Mouse (Mus musculus): Measurements from ENCODE around the gene Rab21.

The Rab21 gene

DNA sequence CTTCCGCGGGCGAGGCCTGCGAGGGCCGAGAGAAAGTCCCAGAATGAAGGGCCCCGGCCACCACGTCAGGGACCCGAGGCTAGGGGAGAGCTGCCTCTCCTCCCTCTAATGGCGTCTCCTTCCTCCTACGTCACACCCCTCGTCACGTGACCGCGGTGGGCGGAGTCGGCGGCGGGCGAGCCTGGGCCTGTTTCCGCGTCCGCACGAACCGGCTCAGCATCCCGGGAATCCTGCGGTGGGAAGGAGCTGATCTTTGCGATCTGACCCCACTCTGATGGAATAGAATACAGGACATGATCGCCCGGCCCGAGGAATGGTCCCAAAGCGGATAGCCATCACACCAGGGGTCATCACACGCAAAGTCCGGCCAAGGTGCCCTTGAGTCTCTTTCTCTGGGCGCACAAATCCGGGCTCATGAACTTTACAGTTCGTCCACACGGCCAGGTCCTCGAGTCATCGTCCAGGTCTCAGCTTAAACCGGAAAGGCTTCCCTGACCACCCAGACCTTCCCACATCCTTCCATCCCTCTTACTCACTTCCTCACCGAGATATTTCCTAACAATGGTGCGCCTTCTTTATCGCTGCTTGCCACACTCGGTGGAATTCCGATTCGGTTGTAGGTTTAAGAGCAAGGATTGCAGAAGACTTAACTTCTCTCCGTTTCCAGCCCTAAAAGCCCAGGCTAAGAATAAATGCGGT is at the start of gene Rab21:
Gene Rab21 (minus strand): TSS at position 122 of the 699 bp plus-strand sequence.
- peak; percentile 92 for DNase-seq (ENCODE audit: low read depth, low spot score)

DNA sequence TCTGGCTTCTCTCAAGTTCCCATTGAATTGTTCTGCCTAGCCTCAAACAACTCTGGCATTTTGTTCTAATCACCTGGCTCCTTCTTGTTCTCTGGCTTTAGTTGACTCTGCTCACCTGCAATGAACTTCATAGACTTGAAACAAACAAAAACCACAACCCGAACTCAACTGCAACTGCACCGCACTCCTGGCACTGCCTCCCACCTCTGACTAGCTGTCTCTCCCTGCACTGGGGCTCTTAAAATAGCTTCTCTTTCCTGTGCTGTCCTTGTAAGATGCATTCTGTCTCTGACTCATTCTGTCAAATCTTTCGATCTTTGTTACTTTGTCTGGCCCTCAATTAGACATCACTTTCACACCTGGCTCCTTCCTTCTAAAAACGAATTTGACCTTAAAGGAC is 47.8 kb upstream of the Rab21 start:
- DNase-seq (ENCODE audit: low read depth, low spot score) = no peak

DNA sequence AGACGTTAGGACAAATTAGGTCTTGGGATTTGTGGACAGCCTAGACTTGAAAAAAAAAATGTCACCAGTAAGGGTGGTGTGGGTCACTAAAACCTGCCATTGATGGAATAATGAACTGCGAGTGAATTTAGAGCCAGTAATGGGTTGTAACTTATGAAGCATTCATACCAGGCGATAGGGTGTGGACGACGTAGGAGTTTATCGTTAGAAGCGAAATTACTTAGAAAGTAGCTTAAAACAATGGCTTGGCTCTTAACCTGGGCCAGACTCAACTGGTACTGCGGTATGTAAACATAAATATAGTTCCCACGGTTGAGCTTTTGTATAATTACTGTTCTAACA is 47.2 kb upstream of the Rab21 start:
- DNase-seq (ENCODE audit: low read depth, low spot score) = no peak

DNA sequence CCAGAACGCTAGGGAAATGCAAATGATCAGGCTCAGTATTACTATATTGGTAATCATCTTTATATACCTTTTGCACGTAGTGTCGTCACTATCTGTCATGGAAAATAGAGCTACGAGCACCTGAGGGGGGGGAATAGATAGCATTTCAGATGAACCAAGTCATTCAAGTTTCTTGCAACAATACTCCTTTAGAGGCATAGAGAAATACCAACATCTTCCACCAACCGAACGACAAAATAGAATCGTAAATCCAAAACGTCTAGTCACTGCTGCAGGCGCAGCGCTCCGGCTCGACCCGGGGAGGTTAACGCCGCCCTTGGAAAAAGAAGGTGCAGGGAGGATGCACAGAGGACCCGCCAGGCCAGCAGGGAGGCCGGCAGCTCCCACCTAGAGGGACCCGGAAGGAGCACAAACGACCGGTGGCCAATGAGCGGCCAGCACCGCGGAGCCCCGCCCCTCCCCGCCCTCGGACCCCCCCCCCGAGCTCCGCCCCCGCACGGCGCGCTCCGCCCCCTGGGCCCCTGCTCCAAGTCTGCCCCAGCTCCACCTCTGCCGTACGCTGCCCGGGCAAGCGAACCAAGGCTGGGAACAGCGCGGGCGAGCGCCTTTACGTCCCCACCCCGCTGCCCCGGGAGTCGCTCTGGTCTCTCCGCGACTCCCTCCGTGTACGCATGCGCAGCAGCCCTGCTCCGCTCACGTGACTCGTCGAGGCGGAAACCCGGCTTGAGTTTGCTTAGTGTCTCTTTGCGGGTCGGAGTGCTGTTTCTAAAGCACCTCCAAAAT is 46.6 kb upstream of the Rab21 start, which contains the start of gene Tmem19:
Gene Tmem19 (minus strand): TSS at position 662 of the 783 bp plus-strand sequence.
- peak; percentile 98 for DNase-seq (ENCODE audit: low read depth, low spot score)

DNA sequence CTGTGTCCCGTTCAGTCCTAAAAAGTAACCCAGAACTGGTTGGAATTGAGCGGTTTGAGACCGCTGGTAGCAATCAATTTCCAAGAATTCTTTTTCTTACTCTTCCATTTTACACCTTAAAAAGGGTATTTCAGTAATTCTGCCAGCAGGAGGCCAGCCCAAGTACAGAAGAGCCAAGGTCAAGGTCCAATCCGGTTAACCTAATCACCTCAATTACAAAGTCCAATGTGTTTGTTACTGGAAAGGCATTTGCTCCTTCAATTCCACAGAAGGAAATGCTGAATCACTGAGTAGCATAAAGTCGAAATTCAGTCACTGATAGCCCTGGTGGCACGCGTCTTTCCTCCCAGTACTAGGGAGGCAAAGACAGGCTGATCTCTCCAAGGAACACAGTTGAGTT is 43.7 kb upstream of the Rab21 start:
- DNase-seq (ENCODE audit: low read depth, low spot score) = no peak

DNA sequence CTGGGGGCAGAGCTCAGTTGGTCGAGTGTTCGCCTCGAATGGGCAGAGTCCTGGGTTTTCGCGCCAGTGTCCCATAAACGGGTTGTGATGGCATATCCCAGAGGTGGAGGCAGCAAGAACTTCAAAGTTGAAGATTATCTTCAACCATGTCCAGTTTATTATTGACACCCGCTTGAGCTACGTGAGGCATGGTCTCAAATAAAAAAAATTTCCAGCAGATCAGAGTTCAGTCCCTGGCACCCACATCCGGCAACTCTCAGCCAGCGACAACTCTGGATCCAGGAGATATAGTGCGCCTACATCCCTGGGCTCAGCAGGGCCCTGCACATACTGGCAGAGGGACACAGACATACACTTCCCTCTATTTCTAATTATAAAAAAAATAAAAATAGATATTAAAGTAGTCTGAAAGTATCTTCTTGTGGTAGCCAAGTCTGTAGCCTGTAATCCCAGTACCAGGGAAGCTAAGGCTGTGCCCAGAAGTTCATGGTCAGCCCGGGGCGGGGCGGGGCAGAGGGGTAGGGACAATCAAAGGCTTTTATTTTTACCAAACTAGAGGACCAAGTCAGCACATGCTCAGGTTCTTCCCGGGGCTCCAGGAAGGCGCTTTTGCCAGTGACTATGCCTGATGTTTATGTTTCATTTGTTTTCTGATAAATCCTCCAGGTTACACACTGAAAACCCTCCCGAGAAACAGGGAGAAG is 43.0 kb upstream of the Rab21 start:
- DNase-seq (ENCODE audit: low read depth, low spot score) = no peak

DNA sequence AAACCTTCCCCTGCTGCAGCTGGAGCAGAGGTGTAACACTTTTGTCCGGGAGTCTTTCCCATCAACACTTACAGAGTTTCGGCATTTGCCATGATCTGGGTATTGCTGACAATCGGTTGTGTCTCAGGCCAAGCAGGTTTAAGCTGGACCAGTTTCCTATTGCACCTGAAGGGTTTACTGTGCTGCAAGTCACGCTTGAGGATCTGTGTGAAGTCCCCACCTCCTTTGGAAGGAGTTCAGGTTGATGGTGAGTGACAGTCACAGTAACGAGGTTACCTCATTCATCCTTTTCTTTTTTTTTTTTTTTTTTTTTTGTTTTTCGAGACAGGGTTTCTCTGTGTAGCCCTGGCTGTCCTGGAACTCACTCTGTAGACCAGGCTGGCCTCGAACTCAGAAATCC is 40.7 kb upstream of the Rab21 start:
- DNase-seq (ENCODE audit: low read depth, low spot score) = no peak

DNA sequence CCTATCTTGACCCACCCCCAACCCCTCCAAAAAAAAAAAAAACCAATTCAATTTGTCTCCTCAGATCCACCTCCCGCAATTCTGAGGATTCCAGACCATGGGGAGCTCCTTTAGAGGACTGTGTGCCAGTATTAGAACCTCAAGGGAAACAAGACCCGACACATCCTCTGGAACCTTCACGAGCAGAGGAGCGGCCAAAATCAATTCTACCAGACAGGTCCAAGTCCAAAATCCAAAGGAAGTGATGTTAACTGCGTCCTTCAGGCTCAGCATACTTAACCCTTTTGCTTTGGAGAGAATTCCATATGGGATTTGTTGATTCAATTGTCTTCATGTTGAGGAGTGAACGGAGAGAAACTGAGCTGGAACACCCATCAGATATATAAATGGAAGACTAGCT is 39.6 kb upstream of the Rab21 start:
- DNase-seq (ENCODE audit: low read depth, low spot score) = no peak

DNA sequence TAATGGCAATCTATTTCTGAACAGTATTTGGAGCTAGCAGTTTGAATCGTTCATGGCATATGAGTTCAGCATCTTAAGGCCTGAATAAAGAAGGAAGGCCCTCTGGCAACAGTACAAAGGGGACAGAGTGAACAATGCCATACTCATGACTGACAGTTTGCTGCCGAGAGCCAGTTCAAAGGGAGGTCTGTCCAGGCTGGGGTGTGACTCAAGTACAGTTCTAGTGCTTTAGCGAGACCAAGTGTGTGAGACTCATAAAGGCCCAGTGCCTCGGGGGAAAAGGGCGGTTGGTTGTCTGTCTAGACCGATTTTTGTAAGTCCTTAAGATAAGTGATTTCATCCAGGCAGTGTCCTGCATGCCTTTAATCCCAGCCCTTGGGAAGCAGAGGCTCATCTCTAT is 39.2 kb upstream of the Rab21 start:
- DNase-seq (ENCODE audit: low read depth, low spot score) = peak; percentile 13

DNA sequence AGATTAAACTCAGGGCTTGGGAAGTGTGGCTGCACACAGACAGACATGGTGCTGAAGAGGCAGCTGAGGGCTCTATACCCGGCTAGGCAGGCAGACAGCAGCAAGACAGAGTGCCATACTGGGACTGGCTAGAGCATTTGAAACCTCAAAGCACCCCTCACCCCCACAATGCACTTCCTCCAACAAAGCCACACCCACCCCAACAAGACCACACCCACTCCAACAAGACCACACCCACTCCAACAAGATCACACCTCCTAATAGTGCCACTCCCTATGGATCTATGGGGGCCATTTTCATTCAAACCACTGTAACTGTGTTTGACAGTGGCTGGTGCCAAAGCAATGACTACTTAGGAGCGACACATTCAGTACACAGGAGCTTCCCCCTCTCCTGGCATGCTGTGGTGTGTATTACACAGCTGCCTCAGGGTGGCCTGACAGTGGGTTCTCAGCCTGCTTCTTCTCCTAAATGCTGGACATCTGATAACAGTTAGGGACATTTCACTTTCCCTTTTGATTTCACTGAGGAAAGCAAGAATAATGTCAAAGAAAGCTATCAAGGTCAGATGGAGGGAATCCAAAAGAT is 35.5 kb upstream of the Rab21 start:
- no peak for DNase-seq (ENCODE audit: low read depth, low spot score)

DNA sequence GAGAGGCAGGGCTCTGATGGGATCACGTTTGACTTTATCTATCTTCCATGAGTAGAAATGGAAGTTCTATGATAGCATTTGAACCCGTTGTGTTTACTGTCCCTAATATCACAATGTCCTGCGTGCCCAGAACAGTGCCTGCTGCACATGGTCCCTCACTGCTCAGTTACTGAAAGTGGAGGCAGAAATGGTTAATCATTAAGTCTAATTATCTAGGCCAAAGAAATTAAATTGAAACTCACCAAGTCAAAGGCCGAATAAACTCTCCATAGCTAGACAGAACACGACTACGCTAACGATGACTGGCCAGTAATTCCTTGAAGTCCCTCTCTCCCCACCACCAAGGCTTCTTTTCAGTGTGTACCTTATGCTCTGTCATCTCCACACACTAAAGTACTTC is 34.1 kb upstream of the Rab21 start:
- DNase-seq (ENCODE audit: low read depth, low spot score) = no peak

DNA sequence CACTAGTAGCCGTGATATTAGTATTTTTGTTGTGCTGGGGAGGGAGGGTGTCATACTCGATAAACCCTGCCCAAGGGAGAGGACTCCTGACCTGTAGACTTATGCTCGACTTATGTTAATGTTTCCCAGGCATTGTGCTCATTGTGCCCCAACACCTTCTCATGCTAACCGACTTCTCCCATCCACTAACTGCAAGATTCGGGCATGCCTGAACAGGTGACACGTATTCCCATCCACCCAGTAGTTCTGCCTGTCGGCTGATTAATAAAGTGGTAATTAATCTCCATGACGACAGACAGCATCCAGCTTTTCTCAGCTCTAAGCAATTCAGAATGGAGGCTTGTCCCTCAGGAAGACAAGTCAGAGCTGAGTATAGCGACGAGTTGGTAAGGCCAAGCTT is 33.6 kb upstream of the Rab21 start:
- DNase-seq (ENCODE audit: low read depth, low spot score) = no peak

DNA sequence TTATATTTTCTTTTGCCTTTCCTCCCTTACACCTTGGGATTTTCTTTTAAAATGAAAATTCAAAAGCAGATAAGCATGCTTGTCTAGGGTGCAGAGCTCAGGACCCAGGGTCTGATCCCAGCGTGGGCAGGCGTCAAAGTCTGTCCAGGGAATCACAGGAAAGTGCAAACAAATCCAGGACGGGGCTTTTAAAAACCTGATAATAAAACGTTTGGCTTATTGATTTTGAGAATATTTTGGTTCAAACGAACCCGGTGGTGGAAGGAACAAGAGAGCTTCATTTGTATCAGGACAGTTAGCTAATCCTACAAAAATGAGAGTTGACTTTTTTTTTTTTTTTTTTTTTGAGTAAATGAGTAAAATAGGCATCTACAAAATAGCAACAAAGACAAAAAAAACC is 32.7 kb upstream of the Rab21 start:
- DNase-seq (ENCODE audit: low read depth, low spot score) = no peak

DNA sequence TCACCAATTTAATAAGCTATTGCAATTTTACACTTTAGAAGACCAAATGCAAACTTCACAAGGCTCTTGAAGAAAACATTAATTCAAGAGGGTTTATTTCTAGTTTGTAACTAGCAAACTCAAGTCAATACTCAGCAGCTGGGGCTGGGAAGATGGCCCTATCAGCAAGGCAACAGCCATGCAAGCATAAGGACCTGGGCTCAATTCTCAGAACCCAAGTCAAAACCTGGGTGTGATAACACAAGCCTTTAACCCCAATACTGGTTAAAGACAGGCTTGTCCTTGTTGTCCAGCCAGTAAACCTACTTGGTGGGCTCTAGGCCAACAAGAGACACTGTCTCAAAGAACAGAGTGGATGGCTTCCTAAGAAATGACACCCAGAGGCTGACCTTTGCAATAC is 31.1 kb upstream of the Rab21 start:
- DNase-seq (ENCODE audit: low read depth, low spot score) = no peak

DNA sequence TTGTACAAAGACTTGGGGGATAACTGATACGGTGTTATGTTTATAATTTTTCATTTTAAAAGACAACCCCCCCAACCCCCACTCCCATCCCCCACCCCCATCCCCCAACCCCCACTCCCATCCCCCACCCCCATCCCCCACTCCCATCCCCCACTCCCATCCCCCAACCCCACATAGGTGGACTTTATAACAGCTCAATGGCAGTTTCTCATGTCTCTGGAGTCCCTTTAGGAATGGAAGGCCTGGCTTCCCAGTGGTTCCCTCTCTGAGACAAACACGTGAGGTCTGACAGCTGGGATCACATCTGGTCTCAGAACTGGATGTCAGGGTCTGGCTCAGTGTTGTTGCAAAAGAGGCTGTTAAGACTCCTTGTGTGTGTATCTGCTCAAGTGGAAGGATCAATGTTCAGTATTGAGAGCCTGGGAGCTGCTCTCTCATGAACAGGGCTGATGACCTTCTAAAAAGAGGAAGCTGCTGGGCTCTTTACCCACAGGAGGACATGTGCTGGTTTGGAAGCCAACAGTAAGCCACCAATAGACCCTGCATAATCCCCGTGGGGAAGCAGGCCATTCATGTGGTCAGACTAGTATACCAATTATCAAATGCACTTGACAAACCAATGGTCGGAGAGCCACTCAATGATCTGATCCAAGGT is 27.5 kb upstream of the Rab21 start:
- DNase-seq (ENCODE audit: low read depth, low spot score) = no peak

DNA sequence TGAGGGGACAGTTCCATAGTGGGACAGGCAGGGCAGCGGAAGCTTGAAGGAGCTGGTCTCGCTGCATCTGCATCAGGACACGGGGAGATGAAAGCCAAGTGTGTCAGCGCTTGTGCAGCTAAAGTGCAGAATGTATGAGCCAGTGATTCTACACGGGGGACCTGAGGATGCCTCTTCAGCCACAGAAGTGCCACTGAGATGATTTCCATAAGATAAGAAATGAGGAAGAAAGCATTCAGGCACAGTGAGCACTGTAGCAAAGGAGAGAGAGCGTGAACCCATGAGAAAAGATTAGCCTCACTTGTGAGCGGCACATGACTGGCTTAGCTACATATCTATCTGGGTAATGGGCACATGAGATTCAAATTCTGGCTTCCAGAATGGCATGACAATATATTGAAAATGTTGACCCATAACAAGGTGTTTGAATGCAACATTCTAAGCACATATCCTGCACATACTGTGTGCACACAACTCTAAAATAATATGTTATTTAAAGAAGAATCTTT is 24.5 kb upstream of the Rab21 start:
- DNase-seq (ENCODE audit: low read depth, low spot score) = no peak

DNA sequence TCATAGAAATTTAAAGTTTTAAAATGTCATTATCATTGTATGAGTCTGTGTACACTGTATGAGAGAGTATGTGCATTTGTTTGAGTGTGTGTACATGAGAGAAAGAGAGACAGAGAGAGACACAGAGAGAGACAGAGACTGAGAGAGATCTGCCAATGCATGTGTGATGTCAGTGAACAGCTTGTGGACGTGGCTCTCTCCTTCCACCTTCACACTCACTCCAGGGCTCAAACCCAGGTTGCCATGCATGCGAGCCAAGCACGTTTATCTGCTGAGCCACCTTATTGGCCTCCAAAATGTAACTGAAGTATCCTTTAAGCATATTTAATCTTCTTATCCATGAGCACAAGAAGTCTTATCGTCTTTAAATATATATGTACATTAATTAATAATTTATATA is 21.5 kb upstream of the Rab21 start:
- DNase-seq (ENCODE audit: low read depth, low spot score) = no peak

DNA sequence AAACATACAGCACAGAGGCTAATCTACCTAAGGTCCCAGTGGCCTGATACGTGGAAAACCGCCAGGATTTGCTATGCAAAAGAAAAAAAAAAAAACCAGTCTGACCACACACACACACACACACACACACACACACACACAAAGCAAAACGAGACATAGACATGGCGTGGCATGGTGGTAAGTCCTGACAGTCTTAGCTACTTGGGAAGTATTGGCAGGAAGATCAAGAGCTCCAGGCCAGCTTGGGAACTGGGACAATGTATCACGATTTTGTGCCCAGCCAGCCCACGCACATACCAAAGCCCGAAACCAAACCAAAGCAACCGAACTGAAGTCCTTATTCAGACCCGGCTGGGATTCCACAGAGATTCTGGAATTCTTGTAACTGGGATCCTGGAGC is 18.1 kb upstream of the Rab21 start:
- DNase-seq (ENCODE audit: low read depth, low spot score) = no peak

DNA sequence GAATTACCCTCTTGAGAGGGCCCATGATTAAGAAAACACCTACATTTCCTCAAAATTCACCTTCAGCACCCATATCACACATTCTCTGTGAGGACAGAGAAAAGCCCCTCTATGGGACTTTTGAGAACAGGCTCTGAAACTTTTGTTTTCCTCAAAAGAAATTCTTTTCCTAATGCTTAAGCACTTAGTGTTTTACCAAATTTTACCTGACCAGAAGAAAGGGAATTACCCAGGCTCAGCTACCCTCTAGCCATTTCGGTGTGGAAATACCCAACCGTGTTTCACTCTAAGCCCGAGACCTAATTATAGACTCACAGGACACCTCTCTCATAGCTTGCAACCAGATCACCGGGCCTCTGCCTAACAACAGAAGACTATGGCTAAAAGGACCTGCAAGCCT is 17.6 kb upstream of the Rab21 start:
- no peak for DNase-seq (ENCODE audit: low read depth, low spot score)

DNA sequence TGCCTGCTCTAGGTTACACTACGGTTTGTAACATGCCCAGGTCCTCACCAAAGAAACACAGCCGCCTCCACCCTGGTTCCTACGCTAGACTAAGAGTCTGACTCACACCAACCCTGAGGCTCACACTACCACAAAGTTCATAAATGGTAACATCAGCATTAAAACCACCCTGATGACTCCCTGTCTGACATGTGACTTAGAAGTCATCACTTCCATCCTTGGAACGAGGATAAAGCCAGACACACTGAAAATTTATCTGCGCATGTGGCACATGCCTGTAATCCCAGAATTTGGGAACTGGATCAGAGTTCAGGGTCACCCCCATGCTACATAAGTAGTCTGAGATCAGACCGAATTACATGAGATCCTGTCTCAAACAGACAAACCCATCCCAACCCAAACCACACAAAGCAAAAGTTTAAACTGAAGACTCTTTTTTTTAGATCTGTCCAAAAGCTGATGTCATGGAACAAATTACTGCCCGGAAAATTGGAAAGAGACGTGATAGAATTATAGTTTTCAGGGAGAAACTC is 17.1 kb upstream of the Rab21 start:
- DNase-seq (ENCODE audit: low read depth, low spot score) = no peak

DNA sequence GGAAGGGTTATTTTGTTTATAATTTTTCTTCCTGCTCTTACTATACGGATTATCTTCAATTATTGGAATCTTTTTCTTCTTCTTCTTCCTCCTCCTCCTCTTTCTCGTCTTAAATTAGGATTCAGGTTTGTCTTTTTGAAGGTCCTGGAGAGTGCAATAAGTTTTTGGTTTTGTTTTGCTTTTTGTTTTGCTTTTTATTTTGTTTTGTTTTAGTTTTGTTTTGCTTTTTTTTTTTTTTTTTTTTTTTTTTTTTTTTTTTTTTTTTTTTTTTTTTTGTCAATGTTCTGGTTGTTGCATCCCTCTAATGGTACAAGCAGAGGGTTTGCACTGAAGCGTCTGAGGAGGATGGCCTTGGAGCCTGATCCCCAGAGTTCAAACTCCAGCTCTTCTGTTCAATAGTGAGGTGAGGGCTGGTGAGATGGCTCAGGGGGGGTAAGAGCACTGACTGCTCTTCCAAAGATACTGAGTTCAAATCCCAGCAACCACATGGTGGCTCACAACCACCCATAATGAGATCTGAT is 13.7 kb upstream of the Rab21 start:
- no peak for DNase-seq (ENCODE audit: low read depth, low spot score)
